Mouse (Mus musculus): ENCODE data around the gene Ces3b. TPM values are rescaled to one million over a fixed set of nuclear protein-coding genes. Genes with fewer than 3 reads are reported as not detected.
"Not testable (repeated sequence)": the region's sequence is repeated elsewhere in the genome, so short reads cannot be mapped to it uniquely, and the experiment has no call there.

The Ces3b gene
- polyA plus RNA-seq, 1 experiment from 2014 or later, result not detected

GRCm38 (mm10) chr8:105080814-105081336 is 2.7 kb upstream of the Ces3b start:
- Histone ChIP-seq H3K9ac (no peak overlapping the region), H3K4me1 (no peaks in the 10 kb centered on the region), H3K4me3 (no peak overlapping the region), H3K36me3 (no peaks in the 10 kb centered on the region), H3K27ac (no peak overlapping the region), H3K4me2 (replicated peaks) (no peak overlapping the region), H3K9me3 (no peaks in the 10 kb centered on the region), H3K27me3 (no peaks in the 10 kb centered on the region)
- WGBS, result 60% methylated on average over 5 of the region's 5 CpGs
- ATAC-seq (ENCODE audit: low FRiP score, low read depth), result no peak

- not testable (repeated sequence) for ATAC-seq (ENCODE audit: low FRiP score, low read depth); H3K36me3 ChIP-seq; H3K27me3 ChIP-seq; H3K9ac ChIP-seq; H3K9me3 ChIP-seq; H3K4me3 ChIP-seq; H3K27ac ChIP-seq; H3K4me1 ChIP-seq; H3K4me2 ChIP-seq (replicated peaks)
- WGBS, result 83% methylated on average over 5 of the region's 5 CpGs
Measured at GRCm38 (mm10) chr8:105088166-105088565, 4.6 kb downstream of the Ces3b start.

GRCm38 (mm10) chr8:105088581-105088980 is 5.0 kb downstream of the Ces3b start:
- H3K4me3 ChIP-seq, result no peak overlapping the region
- no peak for ATAC-seq (ENCODE audit: low FRiP score, low read depth)
- no peak overlapping the region for H3K9ac ChIP-seq
- H3K4me2 ChIP-seq (replicated peaks), result no peak overlapping the region
- WGBS, result 71% methylated on average over 4 of the region's 4 CpGs
- H3K36me3 ChIP-seq, result no peaks in the 10 kb centered on the region
- H3K9me3 ChIP-seq, result no peaks in the 10 kb centered on the region
- H3K4me1 ChIP-seq, result no peaks in the 10 kb centered on the region
- H3K27me3 ChIP-seq, result no peaks in the 10 kb centered on the region
- no peak overlapping the region for H3K27ac ChIP-seq

- WGBS, result 82% methylated on average over 3 of the region's 3 CpGs
- no peak for ATAC-seq (ENCODE audit: low FRiP score, low read depth)
- Histone ChIP-seq H3K9ac (no peak overlapping the region), H3K27me3 (no peaks in the 10 kb centered on the region), H3K36me3 (no peaks in the 10 kb centered on the region), H3K4me3 (no peak overlapping the region), H3K4me1 (no peaks in the 10 kb centered on the region), H3K9me3 (no peaks in the 10 kb centered on the region), H3K27ac (no peak overlapping the region), H3K4me2 (replicated peaks) (no peak overlapping the region)
Measured at GRCm38 (mm10) chr8:105093992-105094391, 10.4 kb downstream of the Ces3b start.

- not testable (repeated sequence) for ATAC-seq (ENCODE audit: low FRiP score, low read depth); H3K9ac ChIP-seq; H3K4me2 ChIP-seq (replicated peaks); H3K4me3 ChIP-seq; H3K27me3 ChIP-seq; H3K4me1 ChIP-seq; H3K36me3 ChIP-seq; H3K27ac ChIP-seq; H3K9me3 ChIP-seq
- WGBS, result 75% methylated on average over 4 of the region's 4 CpGs
Measured at GRCm38 (mm10) chr8:105102101-105102785, 18.7 kb downstream of the Ces3b start.

- not testable (repeated sequence) for H3K9me3 ChIP-seq; H3K36me3 ChIP-seq; H3K9ac ChIP-seq; H3K4me3 ChIP-seq; H3K4me2 ChIP-seq (replicated peaks); H3K27ac ChIP-seq; H3K4me1 ChIP-seq; H3K27me3 ChIP-seq; ATAC-seq (ENCODE audit: low FRiP score, low read depth)
- 83% methylated on average over 5 of the region's 5 CpGs for WGBS
Measured at GRCm38 (mm10) chr8:105103701-105104100, 20.1 kb downstream of the Ces3b start.

GRCm38 (mm10) chr8:105104220-105104619 is 20.7 kb downstream of the Ces3b start:
- H3K4me2 ChIP-seq (replicated peaks), result no peak overlapping the region
- H3K9me3 ChIP-seq, result no peaks in the 10 kb centered on the region
- H3K27me3 ChIP-seq, result no peaks in the 10 kb centered on the region
- 85% methylated on average over 3 of the region's 3 CpGs for WGBS
- H3K9ac ChIP-seq, result no peak overlapping the region
- H3K36me3 ChIP-seq, result no peaks in the 10 kb centered on the region
- ATAC-seq (ENCODE audit: low FRiP score, low read depth), result no peak
- H3K4me3 ChIP-seq, result no peak overlapping the region
- H3K4me1 ChIP-seq, result no peaks in the 10 kb centered on the region
- H3K27ac ChIP-seq, result no peak overlapping the region

GRCm38 (mm10) chr8:105129864-105130263 is 46.3 kb downstream of the Ces3b start:
- 89% methylated on average over 9 of the region's 9 CpGs for WGBS
- Histone ChIP-seq H3K4me1 (no peaks in the 10 kb centered on the region), H3K4me2 (replicated peaks) (no peak overlapping the region), H3K36me3 (no peaks in the 10 kb centered on the region), H3K9me3 (no peaks in the 10 kb centered on the region), H3K4me3 (no peak overlapping the region), H3K9ac (no peak overlapping the region), H3K27me3 (no peaks in the 10 kb centered on the region), H3K27ac (no peak overlapping the region)
- no peak for ATAC-seq (ENCODE audit: low FRiP score, low read depth)

- no peak within 1 kb of the TSS for H3K9ac ChIP-seq
- H3K27ac ChIP-seq, result no peak within 1 kb of the TSS
- no peaks in the 10 kb centered on the region for H3K36me3 ChIP-seq
- H3K9me3 ChIP-seq, result no peaks in the 10 kb centered on the region
- 80% methylated on average over 5 of the region's 5 CpGs for WGBS
- no peak within 1 kb of the TSS for H3K4me2 ChIP-seq (replicated peaks)
- no peaks in the 10 kb centered on the region for H3K4me1 ChIP-seq
- no peak for ATAC-seq (ENCODE audit: low FRiP score, low read depth)
- no peaks in the 10 kb centered on the region for H3K27me3 ChIP-seq
- H3K4me3 ChIP-seq, result no peak within 1 kb of the TSS
Measured at GRCm38 (mm10) chr8:105131509-105131908, 48.0 kb downstream of the Ces3b start, which contains the start of gene Ces4a. Gene Ces4a, plus strand, starts transcription at chr8:105131800.

GRCm38 (mm10) chr8:105138423-105138822 is 54.9 kb downstream of the Ces3b start:
- no peaks in the 10 kb centered on the region for H3K9me3 ChIP-seq
- 31% methylated on average over 4 of the region's 4 CpGs for WGBS

GRCm38 (mm10) chr8:105142395-105142794 is 58.8 kb downstream of the Ces3b start:
- no peaks in the 10 kb centered on the region for H3K36me3 ChIP-seq
- no peaks in the 10 kb centered on the region for H3K9me3 ChIP-seq
- no peak for ATAC-seq (ENCODE audit: low FRiP score, low read depth)
- peaks cover 23% of the 10 kb centered on the region for H3K27me3 ChIP-seq
- H3K4me1 ChIP-seq, result no peaks in the 10 kb centered on the region
- H3K4me3 ChIP-seq, result no peak overlapping the region
- H3K9ac ChIP-seq, result no peak overlapping the region
- H3K27ac ChIP-seq, result no peak overlapping the region
- peak overlapping the region; percentile 34; the same call in 1 of the 2 replicates for H3K4me2 ChIP-seq (replicated peaks)
- 32% methylated on average over 19 of the region's 19 CpGs for WGBS

More at GRCm38 (mm10) chr8:105138423-105138822, 54.9 kb downstream of the Ces3b start:
- Histone ChIP-seq H3K9ac (no peak overlapping the region), H3K4me3 (no peak overlapping the region), H3K27ac (no peak overlapping the region), H3K4me2 (replicated peaks) (no peak overlapping the region), H3K4me1 (no peaks in the 10 kb centered on the region), H3K36me3 (no peaks in the 10 kb centered on the region), H3K27me3 (peaks cover 23% of the 10 kb centered on the region)
- no peak for ATAC-seq (ENCODE audit: low FRiP score, low read depth)
